Mouse (Mus musculus): ENCODE measurements around the gene St6galnac3. TPM values are rescaled to one million over a fixed set of nuclear protein-coding genes. Genes with fewer than 3 reads are reported as not detected.

Gene St6galnac3
- polyA plus RNA-seq, 1 experiment from 2014 or later, result 31.9 TPM

- Histone ChIP-seq H3K4me2 (no peak overlapping the region), H3K27me3 (no peaks in the 10 kb centered on the region), H3K4me3 (no peak overlapping the region), H3K9ac (no peak overlapping the region), H3K4me1 (peaks cover 13% of the 10 kb centered on the region), H3K36me3 (no peaks in the 10 kb centered on the region), H3K27ac (no peak overlapping the region), H3K9me3 (no peaks in the 10 kb centered on the region)
- 70% methylated on average over 7 of the region's 7 CpGs for WGBS
- no peak for ATAC-seq (ENCODE audit: borderline replicate concordance, extremely low read depth, low FRiP score, low TSS enrichment)
Measured at GRCm38 (mm10) chr3:153636804-153637153, 88.2 kb downstream of the St6galnac3 start.

GRCm38 (mm10) chr3:153636094-153636803 lies 88.7 kb downstream of the St6galnac3 start:
- Histone ChIP-seq H3K27me3 (no peaks in the 10 kb centered on the region), H3K4me2 (no peak overlapping the region), H3K9me3 (no peaks in the 10 kb centered on the region), H3K4me3 (no peak overlapping the region), H3K27ac (no peak overlapping the region), H3K36me3 (no peaks in the 10 kb centered on the region), H3K4me1 (peaks cover 15% of the 10 kb centered on the region), H3K9ac (no peak overlapping the region)
- WGBS, result 48% methylated on average over 2 of the region's 2 CpGs
- no peak for ATAC-seq (ENCODE audit: borderline replicate concordance, extremely low read depth, low FRiP score, low TSS enrichment)

GRCm38 (mm10) chr3:153631988-153632672 lies 92.8 kb downstream of the St6galnac3 start:
- peak overlapping the region; percentile 53 for H3K27ac ChIP-seq
- no peaks in the 10 kb centered on the region for H3K27me3 ChIP-seq
- no peaks in the 10 kb centered on the region for H3K36me3 ChIP-seq
- no peak overlapping the region for H3K4me3 ChIP-seq
- peak overlapping the region; percentile 40 for H3K4me2 ChIP-seq
- no peak overlapping the region for H3K9ac ChIP-seq
- peak; percentile 90; the same call in 1 of the 2 replicates for ATAC-seq (ENCODE audit: borderline replicate concordance, extremely low read depth, low FRiP score, low TSS enrichment)
- 52% methylated on average over 10 of the region's 10 CpGs for WGBS
- no peaks in the 10 kb centered on the region for H3K9me3 ChIP-seq
- H3K4me1 ChIP-seq, result peaks cover 15% of the 10 kb centered on the region

GRCm38 (mm10) chr3:153626237-153626636 lies 98.7 kb downstream of the St6galnac3 start:
- WGBS, result 76% methylated on average over 5 of the region's 5 CpGs
- ATAC-seq (ENCODE audit: borderline replicate concordance, extremely low read depth, low FRiP score, low TSS enrichment), result no peak

GRCm38 (mm10) chr3:153618976-153619375 lies 106.0 kb downstream of the St6galnac3 start:
- 85% methylated on average over 7 of the region's 7 CpGs for WGBS

More at GRCm38 (mm10) chr3:153626237-153626636, 98.7 kb downstream of the St6galnac3 start:
- Histone ChIP-seq H3K4me3 (no peak overlapping the region), H3K27ac (no peak overlapping the region), H3K9ac (no peak overlapping the region), H3K36me3 (no peaks in the 10 kb centered on the region), H3K9me3 (no peaks in the 10 kb centered on the region), H3K4me1 (no peaks in the 10 kb centered on the region), H3K27me3 (no peaks in the 10 kb centered on the region), H3K4me2 (no peak overlapping the region)

GRCm38 (mm10) chr3:153616849-153617248 lies 108.1 kb downstream of the St6galnac3 start:
- Histone ChIP-seq H3K36me3 (no peaks in the 10 kb centered on the region), H3K9ac (no peak overlapping the region), H3K4me3 (no peak overlapping the region), H3K27me3 (no peaks in the 10 kb centered on the region), H3K4me1 (peaks cover 13% of the 10 kb centered on the region; the same call in 1 of the 2 replicates), H3K27ac (no peak overlapping the region), H3K4me2 (no peak overlapping the region), H3K9me3 (no peaks in the 10 kb centered on the region)
- no peak for ATAC-seq (ENCODE audit: borderline replicate concordance, extremely low read depth, low FRiP score, low TSS enrichment)
- WGBS, result 49% methylated on average over 8 of the region's 8 CpGs

More at GRCm38 (mm10) chr3:153618976-153619375, 106.0 kb downstream of the St6galnac3 start:
- no peak overlapping the region for H3K27ac ChIP-seq
- H3K4me1 ChIP-seq, result peaks cover 13% of the 10 kb centered on the region; the same call in 1 of the 2 replicates
- H3K27me3 ChIP-seq, result no peaks in the 10 kb centered on the region
- ATAC-seq (ENCODE audit: borderline replicate concordance, extremely low read depth, low FRiP score, low TSS enrichment), result no peak
- no peak overlapping the region for H3K9ac ChIP-seq
- no peak overlapping the region for H3K4me2 ChIP-seq
- H3K36me3 ChIP-seq, result no peaks in the 10 kb centered on the region
- no peak overlapping the region for H3K4me3 ChIP-seq
- H3K9me3 ChIP-seq, result no peaks in the 10 kb centered on the region

- Histone ChIP-seq H3K4me2 (no peak overlapping the region), H3K9ac (no peak overlapping the region), H3K4me3 (no peak overlapping the region), H3K9me3 (no peaks in the 10 kb centered on the region), H3K27me3 (no peaks in the 10 kb centered on the region), H3K36me3 (no peaks in the 10 kb centered on the region), H3K27ac (no peak overlapping the region), H3K4me1 (no peaks in the 10 kb centered on the region)
- ATAC-seq (ENCODE audit: borderline replicate concordance, extremely low read depth, low FRiP score, low TSS enrichment), result no peak
- WGBS, result 80% methylated on average over 13 of the region's 13 CpGs
Measured at GRCm38 (mm10) chr3:153610239-153610638, 114.7 kb downstream of the St6galnac3 start.

GRCm38 (mm10) chr3:153606331-153606730 lies 118.6 kb downstream of the St6galnac3 start:
- no peak overlapping the region for H3K4me2 ChIP-seq
- no peaks in the 10 kb centered on the region for H3K36me3 ChIP-seq
- no peaks in the 10 kb centered on the region for H3K4me1 ChIP-seq
- no peak overlapping the region for H3K4me3 ChIP-seq
- H3K27me3 ChIP-seq, result no peaks in the 10 kb centered on the region
- WGBS, result 81% methylated on average over 3 of the region's 3 CpGs
- ATAC-seq (ENCODE audit: borderline replicate concordance, extremely low read depth, low FRiP score, low TSS enrichment), result no peak
- no peak overlapping the region for H3K27ac ChIP-seq
- no peak overlapping the region for H3K9ac ChIP-seq
- H3K9me3 ChIP-seq, result no peaks in the 10 kb centered on the region

GRCm38 (mm10) chr3:153605767-153606098 lies 119.2 kb downstream of the St6galnac3 start:
- no peak for ATAC-seq (ENCODE audit: borderline replicate concordance, extremely low read depth, low FRiP score, low TSS enrichment)
- H3K36me3 ChIP-seq, result no peaks in the 10 kb centered on the region

GRCm38 (mm10) chr3:153605089-153605766 lies 119.7 kb downstream of the St6galnac3 start:
- 78% methylated on average over 19 of the region's 19 CpGs for WGBS
- no peak overlapping the region for H3K4me2 ChIP-seq
- H3K9me3 ChIP-seq, result no peaks in the 10 kb centered on the region
- no peak overlapping the region for H3K4me3 ChIP-seq
- H3K27ac ChIP-seq, result no peak overlapping the region
- H3K9ac ChIP-seq, result no peak overlapping the region
- H3K36me3 ChIP-seq, result no peaks in the 10 kb centered on the region
- no peak for ATAC-seq (ENCODE audit: borderline replicate concordance, extremely low read depth, low FRiP score, low TSS enrichment)
- no peaks in the 10 kb centered on the region for H3K27me3 ChIP-seq
- H3K4me1 ChIP-seq, result no peaks in the 10 kb centered on the region

More at GRCm38 (mm10) chr3:153605767-153606098, 119.2 kb downstream of the St6galnac3 start:
- Histone ChIP-seq H3K4me1 (no peaks in the 10 kb centered on the region), H3K9ac (no peak overlapping the region), H3K27ac (no peak overlapping the region), H3K27me3 (no peaks in the 10 kb centered on the region), H3K9me3 (no peaks in the 10 kb centered on the region), H3K4me2 (no peak overlapping the region), H3K4me3 (no peak overlapping the region)
- 75% methylated on average over 11 of the region's 11 CpGs for WGBS

- Histone ChIP-seq H3K4me2 (no peak overlapping the region), H3K27ac (no peak overlapping the region), H3K27me3 (no peaks in the 10 kb centered on the region), H3K4me3 (no peak overlapping the region), H3K4me1 (no peaks in the 10 kb centered on the region), H3K9me3 (no peaks in the 10 kb centered on the region), H3K36me3 (no peaks in the 10 kb centered on the region), H3K9ac (no peak overlapping the region)
- WGBS, result 71% methylated on average over 2 of the region's 2 CpGs
- ATAC-seq (ENCODE audit: borderline replicate concordance, extremely low read depth, low FRiP score, low TSS enrichment), result no peak
Measured at GRCm38 (mm10) chr3:153599179-153599578, 125.8 kb downstream of the St6galnac3 start.

- Histone ChIP-seq H3K4me3 (no peak overlapping the region), H3K9ac (no peak overlapping the region), H3K27me3 (no peaks in the 10 kb centered on the region), H3K27ac (no peak overlapping the region), H3K36me3 (no peaks in the 10 kb centered on the region), H3K4me2 (no peak overlapping the region), H3K4me1 (no peaks in the 10 kb centered on the region), H3K9me3 (no peaks in the 10 kb centered on the region)
- ATAC-seq (ENCODE audit: borderline replicate concordance, extremely low read depth, low FRiP score, low TSS enrichment), result no peak
- WGBS, result 82% methylated on average over 6 of the region's 6 CpGs
Measured at GRCm38 (mm10) chr3:153598631-153599030, 126.3 kb downstream of the St6galnac3 start.

Measured in lung, embryonic 15.5 days (tissue).